Mouse (Mus musculus): ENCODE data around the gene Hoxc9.
A peak's percentile ranks its signal among the peaks of the same experiment; 100 is the strongest.

Gene Hoxc9

DNA sequence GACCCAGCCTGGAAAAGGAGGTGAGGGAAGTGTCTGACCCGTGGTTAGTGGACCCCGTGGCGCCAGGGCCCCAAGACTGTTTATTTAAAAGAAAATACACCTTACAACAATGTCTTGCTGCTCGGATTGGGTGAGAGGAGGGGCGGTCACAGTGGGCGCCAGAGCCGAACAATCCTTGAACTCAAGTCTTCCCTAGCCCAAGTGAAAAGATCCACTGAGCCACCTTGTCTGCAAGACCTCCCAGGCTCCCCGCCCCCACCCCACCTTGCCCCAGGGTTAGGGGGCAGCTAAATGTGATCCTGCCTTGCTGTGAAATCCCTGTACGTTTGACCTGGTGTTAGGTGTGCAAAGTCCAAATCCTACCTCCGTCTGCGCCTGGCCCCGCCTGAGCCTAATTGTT, 19.3 kb upstream of the Hoxc9 start:
- no peak for DNase-seq

DNA sequence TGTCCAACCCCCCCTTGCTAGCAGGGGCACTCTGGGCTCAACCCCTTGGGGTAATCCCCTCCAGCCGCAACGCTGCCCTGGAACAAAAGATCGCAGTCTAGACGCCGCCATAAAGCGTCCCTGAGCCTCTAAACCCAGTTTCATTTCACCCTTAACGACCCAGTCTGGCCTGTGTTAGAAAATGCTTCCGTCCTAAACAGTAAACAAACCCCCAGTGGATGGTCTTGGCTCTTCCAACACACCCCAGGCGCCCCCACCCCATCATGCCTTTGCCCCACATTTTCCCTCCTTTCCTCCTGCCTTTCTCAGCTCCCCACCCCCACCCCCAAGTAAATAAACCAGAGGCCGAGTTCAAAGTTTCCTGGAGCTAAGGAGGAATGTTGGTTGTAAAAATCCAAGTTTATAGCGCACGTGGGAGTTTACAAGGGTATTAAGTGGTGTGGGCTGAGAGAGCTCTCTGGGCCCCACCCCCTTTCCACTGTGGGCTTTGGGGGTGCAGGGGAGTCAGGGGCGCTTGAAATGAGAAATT, 16.5 kb upstream of the Hoxc9 start:
- no peak for DNase-seq

DNA sequence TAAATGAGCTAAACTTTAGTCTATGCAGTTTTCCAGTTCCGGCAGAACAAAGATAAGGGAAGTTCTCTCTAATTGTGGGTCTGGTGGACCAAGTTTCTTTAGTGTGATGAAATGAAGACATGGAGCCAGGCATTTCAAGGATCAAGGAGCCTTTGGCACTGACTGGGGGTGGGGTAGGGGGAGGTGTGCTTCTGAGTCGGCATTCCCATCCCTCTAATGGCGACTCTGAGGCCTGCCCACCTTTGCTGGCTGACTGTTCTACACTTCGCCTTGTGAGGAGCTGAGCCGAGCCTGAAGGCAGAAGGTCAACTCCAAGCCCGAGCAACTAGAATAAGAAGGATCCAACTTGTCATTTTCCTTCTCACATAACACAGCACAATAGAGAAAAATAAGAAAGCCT, 14.5 kb upstream of the Hoxc9 start:
- DNase-seq = no peak

GRCm38 (mm10) chr15:102962492-102962891, 13.7 kb upstream of the Hoxc9 start:
- DNase-seq = no peak

- DNase-seq = no peak
Measured at GRCm38 (mm10) chr15:102963259-102963658, 13.0 kb upstream of the Hoxc9 start.

DNA sequence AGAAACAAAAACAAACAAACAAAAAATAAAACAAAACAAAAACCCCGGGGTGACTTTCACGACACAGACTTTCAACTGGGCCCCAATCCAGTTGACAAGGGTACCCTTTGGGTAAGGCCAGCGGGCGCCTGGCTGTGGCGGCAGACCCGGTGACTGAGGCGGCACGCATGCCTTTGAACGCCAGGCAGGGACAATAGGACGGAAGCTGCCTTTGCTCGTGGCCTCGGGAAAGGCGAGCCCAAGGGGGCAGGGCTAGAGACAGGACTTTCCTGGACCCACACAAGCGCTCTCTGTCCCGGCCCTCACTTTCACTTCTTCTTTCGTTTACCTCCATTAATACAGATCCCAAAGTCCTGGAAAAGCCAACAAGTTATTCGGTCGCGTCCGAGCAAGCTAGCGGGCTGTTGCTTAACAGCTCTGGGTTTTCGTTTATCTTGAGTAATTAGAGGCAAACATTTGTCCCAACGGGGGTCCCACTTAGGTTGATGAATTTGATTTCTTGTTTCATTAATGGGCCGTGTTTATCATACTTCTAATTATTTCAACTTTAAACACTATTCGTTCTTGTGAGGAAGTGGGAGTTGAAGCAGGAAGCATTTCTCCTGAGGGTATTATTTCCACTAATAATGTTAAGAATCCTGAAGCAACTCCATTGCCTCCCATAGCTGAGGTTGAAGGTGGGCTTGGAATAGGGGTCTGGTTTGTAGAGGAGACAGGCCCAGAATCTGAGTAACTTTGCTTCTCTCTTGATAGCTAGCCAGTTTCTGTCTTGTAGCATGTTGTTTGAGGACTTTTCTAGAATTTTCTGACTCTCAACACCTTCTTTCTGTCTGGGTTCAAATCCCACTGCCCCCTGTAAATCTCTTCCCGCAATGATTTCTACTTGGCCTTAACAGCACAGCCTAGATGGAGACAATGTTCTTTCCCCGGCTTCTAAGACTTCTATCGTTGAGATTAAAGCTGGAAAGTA, 12.3 kb upstream of the Hoxc9 start:
- DNase-seq = no peak

- no peak for DNase-seq
Measured at GRCm38 (mm10) chr15:102965003-102965891, 11.0 kb upstream of the Hoxc9 start.

- DNase-seq = peak in 1 of 2 experiments; percentile 18
Measured at GRCm38 (mm10) chr15:102965892-102966775, 10.1 kb upstream of the Hoxc9 start.

- no peak for DNase-seq
Measured at GRCm38 (mm10) chr15:102966776-102967311, 9.4 kb upstream of the Hoxc9 start, which contains the start of gene Hoxc10. TSS of gene Hoxc10 (plus strand) at chr15:102966796.

DNA sequence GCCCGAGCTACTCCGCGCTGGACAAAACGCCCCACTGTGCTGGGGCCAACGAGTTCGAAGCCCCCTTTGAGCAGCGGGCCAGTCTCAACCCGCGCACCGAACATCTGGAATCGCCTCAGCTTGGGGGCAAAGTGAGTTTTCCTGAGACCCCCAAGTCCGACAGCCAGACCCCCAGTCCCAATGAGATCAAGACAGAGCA, 9.0 kb upstream of the Hoxc9 start, which contains the start of gene Hoxc5:
Gene Hoxc5 (plus strand): TSS at position 132 of the 199 bp plus-strand sequence.
- no peak for DNase-seq

DNA sequence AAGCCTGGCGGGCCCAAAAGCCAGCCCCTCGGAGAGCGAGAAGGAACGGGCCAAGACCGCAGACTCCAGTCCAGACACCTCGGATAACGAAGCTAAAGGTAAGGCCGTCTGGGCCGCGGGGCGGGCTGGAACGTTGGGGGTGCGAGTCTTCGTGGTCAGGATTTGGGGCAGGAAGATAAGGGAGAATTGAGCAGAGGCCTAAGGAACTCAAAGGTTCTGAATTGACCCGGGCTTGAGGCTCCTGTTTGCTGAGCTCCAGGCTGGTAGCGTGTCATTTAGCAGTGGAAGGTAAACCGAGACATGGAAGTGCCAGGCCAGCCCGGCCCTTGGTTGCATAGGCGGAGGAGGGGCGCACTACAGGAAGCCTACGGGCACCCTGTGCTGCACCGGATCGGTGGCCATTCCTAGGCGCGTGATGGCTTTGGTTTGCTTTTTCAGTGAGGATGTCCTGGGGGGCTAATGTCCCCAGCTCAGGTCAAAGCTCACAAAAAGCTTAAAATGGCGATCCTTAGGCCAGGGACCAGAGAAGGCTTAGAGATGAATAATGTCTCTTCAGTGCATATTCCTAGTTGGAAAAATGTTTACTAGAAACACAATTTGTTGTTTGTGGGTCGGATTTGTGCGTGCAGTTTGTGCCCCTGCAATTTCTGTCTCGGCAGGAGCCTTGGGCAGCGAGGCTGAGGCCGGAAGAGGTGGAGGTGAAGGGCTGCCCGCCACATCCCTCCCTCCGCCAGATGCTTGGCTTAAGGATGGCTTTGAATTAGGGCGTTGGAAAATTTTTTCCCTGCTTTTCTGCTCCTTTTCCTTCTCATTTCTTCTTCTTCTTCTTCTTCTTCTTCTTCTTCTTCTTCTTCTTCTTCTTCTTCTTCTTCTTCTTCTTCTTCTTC, 8.5 kb upstream of the Hoxc9 start:
- DNase-seq = no peak

GRCm38 (mm10) chr15:102969296-102969695, 6.9 kb upstream of the Hoxc9 start:
- DNase-seq = no peak

- no peak for DNase-seq
Measured at GRCm38 (mm10) chr15:102970740-102971139, 5.5 kb upstream of the Hoxc9 start.

DNA sequence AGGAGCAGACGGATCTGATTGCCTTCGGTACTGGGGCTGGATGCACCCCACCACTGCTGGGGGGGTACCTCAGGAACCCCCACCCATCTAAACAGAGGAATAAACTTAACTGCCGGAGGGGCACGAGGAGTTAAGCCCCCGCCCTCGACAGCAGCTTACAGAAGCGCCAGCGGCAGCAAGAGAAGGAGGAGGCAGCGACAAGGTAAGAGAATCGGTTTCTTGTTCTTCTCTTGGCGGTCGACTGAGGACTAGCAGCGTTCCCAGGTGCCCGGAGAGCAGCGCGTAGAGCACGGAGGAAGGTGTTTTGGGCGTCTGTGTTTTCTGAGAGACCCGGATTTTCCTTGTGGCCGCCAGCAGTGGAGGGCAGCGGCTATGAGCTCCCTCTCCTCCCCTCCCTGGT, 4.0 kb upstream of the Hoxc9 start:
- DNase-seq = no peak

DNA sequence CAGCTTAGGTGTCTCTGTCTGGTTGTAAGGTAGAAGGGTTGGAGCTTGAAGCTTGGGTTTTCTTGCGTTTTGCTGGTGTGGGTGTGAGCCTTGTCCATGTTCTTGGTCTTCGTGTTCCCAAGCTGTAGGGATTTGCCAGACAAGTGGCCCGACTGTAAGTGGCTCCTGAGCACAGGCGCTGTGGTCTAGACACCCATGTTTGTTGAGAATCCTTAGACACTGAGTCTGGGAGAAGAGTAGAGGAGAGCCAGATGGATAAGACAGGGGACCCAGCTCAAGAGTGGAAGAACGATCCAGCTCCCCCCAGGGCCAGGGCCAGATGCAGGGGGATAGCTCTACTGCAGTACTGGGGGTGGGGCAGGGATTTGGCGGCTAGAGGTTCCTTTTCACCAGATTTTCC, 3.5 kb upstream of the Hoxc9 start:
- DNase-seq = no peak

GRCm38 (mm10) chr15:102975034-102975433, 1.2 kb upstream of the Hoxc9 start:
- DNase-seq = no peak

- no peak for DNase-seq
Measured at GRCm38 (mm10) chr15:102975688-102976111, 539 bp upstream of the Hoxc9 start.

DNA sequence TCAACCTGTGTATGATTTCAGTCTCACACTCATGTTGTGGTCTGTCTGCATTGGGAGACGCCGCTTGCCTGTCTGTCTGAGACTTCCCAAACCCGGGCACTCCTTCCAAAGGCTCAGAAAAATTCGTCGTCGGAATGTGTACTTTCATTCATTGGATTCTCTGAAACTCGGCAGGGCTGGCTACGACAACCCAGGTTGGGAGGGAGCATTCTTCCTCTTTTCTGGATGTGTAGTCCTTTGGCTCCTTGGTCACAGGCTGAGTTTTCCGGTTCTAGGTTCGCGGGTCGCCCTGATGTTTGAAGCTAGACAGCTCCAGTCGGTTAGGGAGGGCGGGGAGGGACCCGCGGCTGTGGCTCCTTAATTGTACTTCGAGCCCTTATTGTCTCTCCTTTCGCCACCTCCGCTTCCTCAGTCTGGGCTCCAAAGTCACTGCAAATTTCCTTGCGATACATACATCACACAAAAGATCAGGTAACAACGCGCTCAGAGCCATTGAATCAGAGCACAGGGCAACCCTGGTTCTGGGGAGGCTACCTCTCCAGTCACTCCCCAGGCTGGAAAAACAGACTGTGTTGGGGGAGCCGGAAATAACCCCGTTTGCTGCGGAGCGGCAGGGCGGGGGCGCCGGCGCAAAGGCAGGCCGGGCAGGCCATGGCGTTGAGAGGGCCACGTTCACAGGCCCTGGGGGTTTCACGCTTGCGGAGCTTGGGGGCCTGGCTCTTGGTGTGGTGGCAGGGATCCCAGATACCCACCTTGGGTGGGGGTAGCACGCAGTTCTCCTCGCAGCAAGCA, 588 bp downstream of the Hoxc9 start:
- DNase-seq = no peak

GRCm38 (mm10) chr15:102977423-102977974, 1.3 kb downstream of the Hoxc9 start:
- no peak for DNase-seq

All from cerebellum, adult 18-20 months (tissue).